Mouse (Mus musculus): ENCODE results near the gene Uevld. TPM values are rescaled to one million over a fixed set of nuclear protein-coding genes. Genes with fewer than 3 reads are reported as not detected.

Gene Uevld
- polyA plus RNA-seq, 1 experiment from 2014 or later = 3.2 TPM

GRCm38 (mm10) chr7:47001125-47001899 lies 43.0 kb upstream of the Uevld start:
- H3K4me2 ChIP-seq (ENCODE audit: low read depth, low read length) = no peak overlapping the region
- no peak for ATAC-seq
- H3K27ac ChIP-seq (ENCODE audit: low read depth) = no peak overlapping the region

GRCm38 (mm10) chr7:47000644-47000983 lies 42.3 kb upstream of the Uevld start:
- ATAC-seq = peak; percentile 35; the same call in 1 of the 2 replicates
- H3K4me1 ChIP-seq (ENCODE audit: insufficient read depth) = peaks cover 35% of the 10 kb centered on the region
- H3K27me3 ChIP-seq (ENCODE audit: insufficient read depth, low read length) = no peaks in the 10 kb centered on the region
- DNase-seq = no peak
- H3K36me3 ChIP-seq (replicated peaks; ENCODE audit: insufficient read depth, low read length) = peaks cover 32% of the 10 kb centered on the region
- no peak overlapping the region for H3K4me3 ChIP-seq (ENCODE audit: low read depth, low read length)
- TF ChIP-seq CTCF (IDR thresholded peaks at IDR 0.05; ENCODE audit: low read depth) (no peak), EP300 (IDR thresholded peaks at IDR 0.05; ENCODE audit: low read depth) (no peak)
- no peaks in the 10 kb centered on the region for H3K9me3 ChIP-seq (ENCODE audit: low read length)
- 79% methylated on average over 3 of the region's 3 CpGs for WGBS (ENCODE audit: insufficient replicate concordance)
- no peak overlapping the region for H3K27ac ChIP-seq (ENCODE audit: low read depth)
- H3K9ac ChIP-seq (replicated peaks) = no peak overlapping the region
- H3K4me2 ChIP-seq (ENCODE audit: low read depth, low read length) = no peak overlapping the region

More at GRCm38 (mm10) chr7:47001125-47001899, 43.0 kb upstream of the Uevld start:
- 51% methylated on average over 5 of the region's 5 CpGs for WGBS (ENCODE audit: insufficient replicate concordance)
- Histone ChIP-seq H3K27me3 (ENCODE audit: insufficient read depth, low read length) (no peaks in the 10 kb centered on the region), H3K4me1 (ENCODE audit: insufficient read depth) (peaks cover 35% of the 10 kb centered on the region), H3K9ac (replicated peaks) (no peak overlapping the region), H3K9me3 (ENCODE audit: low read length) (no peaks in the 10 kb centered on the region), H3K36me3 (replicated peaks; ENCODE audit: insufficient read depth, low read length) (peaks cover 25% of the 10 kb centered on the region), H3K4me3 (ENCODE audit: low read depth, low read length) (no peak overlapping the region)
- DNase-seq = no peak
- no peak for TF ChIP-seq EP300 (IDR thresholded peaks at IDR 0.05; ENCODE audit: low read depth)
- TF ChIP-seq CTCF (IDR thresholded peaks at IDR 0.05; ENCODE audit: low read depth) = no peak

- no peak overlapping the region for H3K4me3 ChIP-seq (ENCODE audit: low read depth, low read length)
- peaks cover 35% of the 10 kb centered on the region for H3K4me1 ChIP-seq (ENCODE audit: insufficient read depth)
- ATAC-seq = no peak
- 0 out of 2 replicates have a peak overlapping the region, but pooled peaks have one; percentile 30 for H3K27ac ChIP-seq (ENCODE audit: low read depth)
- no peak overlapping the region for H3K9ac ChIP-seq (replicated peaks)
- no peak overlapping the region for H3K4me2 ChIP-seq (ENCODE audit: low read depth, low read length)
- no peak for DNase-seq
- H3K36me3 ChIP-seq (replicated peaks; ENCODE audit: insufficient read depth, low read length) = peaks cover 35% of the 10 kb centered on the region
- no peaks in the 10 kb centered on the region for H3K9me3 ChIP-seq (ENCODE audit: low read length)
- WGBS (ENCODE audit: insufficient replicate concordance) = 76% methylated on average over 8 of the region's 8 CpGs
- TF ChIP-seq EP300 (IDR thresholded peaks at IDR 0.05; ENCODE audit: low read depth) (no peak), CTCF (IDR thresholded peaks at IDR 0.05; ENCODE audit: low read depth) (no peak)
- H3K27me3 ChIP-seq (ENCODE audit: insufficient read depth, low read length) = no peaks in the 10 kb centered on the region
Observed at GRCm38 (mm10) chr7:46999983-47000643, 41.8 kb upstream of the Uevld start.

GRCm38 (mm10) chr7:46998942-46999341 lies 40.6 kb upstream of the Uevld start:
- Histone ChIP-seq H3K9ac (replicated peaks) (no peak overlapping the region), H3K4me3 (ENCODE audit: low read depth, low read length) (no peak overlapping the region), H3K4me2 (ENCODE audit: low read depth, low read length) (no peak overlapping the region), H3K36me3 (replicated peaks; ENCODE audit: insufficient read depth, low read length) (peaks cover 47% of the 10 kb centered on the region), H3K9me3 (ENCODE audit: low read length) (no peaks in the 10 kb centered on the region), H3K27me3 (ENCODE audit: insufficient read depth, low read length) (no peaks in the 10 kb centered on the region), H3K27ac (ENCODE audit: low read depth) (no peak overlapping the region), H3K4me1 (ENCODE audit: insufficient read depth) (peaks cover 33% of the 10 kb centered on the region)
- ATAC-seq (no peak), DNase-seq (no peak)
- no peak for TF ChIP-seq EP300 (IDR thresholded peaks at IDR 0.05; ENCODE audit: low read depth)
- no peak for TF ChIP-seq CTCF (IDR thresholded peaks at IDR 0.05; ENCODE audit: low read depth)
- 63% methylated on average over 2 of the region's 2 CpGs for WGBS (ENCODE audit: insufficient replicate concordance)

- Histone ChIP-seq H3K36me3 (replicated peaks; ENCODE audit: insufficient read depth, low read length) (peaks cover 58% of the 10 kb centered on the region), H3K27ac (ENCODE audit: low read depth) (peak overlapping the region; percentile 29), H3K4me2 (ENCODE audit: low read depth, low read length) (no peak overlapping the region), H3K27me3 (ENCODE audit: insufficient read depth, low read length) (no peaks in the 10 kb centered on the region), H3K4me1 (ENCODE audit: insufficient read depth) (peaks cover 29% of the 10 kb centered on the region), H3K9ac (replicated peaks) (0 out of 2 replicates have a peak overlapping the region, but pooled peaks have one; percentile 7), H3K9me3 (ENCODE audit: low read length) (no peaks in the 10 kb centered on the region), H3K4me3 (ENCODE audit: low read depth, low read length) (no peak overlapping the region)
- DNase-seq = no peak
- TF ChIP-seq CTCF (IDR thresholded peaks at IDR 0.05; ENCODE audit: low read depth) (no peak), EP300 (IDR thresholded peaks at IDR 0.05; ENCODE audit: low read depth) (no peak)
- WGBS (ENCODE audit: insufficient replicate concordance) = 74% methylated on average over 21 of the region's 21 CpGs
- peak; percentile 26; the same call in 1 of the 2 replicates for ATAC-seq
Observed at GRCm38 (mm10) chr7:46997644-46998395, 39.5 kb upstream of the Uevld start.

GRCm38 (mm10) chr7:46997008-46997407 lies 38.7 kb upstream of the Uevld start:
- Histone ChIP-seq H3K4me2 (ENCODE audit: low read depth, low read length) (no peak overlapping the region), H3K27ac (ENCODE audit: low read depth) (peak overlapping the region; percentile 29; the same call in 1 of the 2 replicates), H3K27me3 (ENCODE audit: insufficient read depth, low read length) (no peaks in the 10 kb centered on the region), H3K9me3 (ENCODE audit: low read length) (no peaks in the 10 kb centered on the region), H3K4me3 (ENCODE audit: low read depth, low read length) (no peak overlapping the region), H3K36me3 (replicated peaks; ENCODE audit: insufficient read depth, low read length) (peaks cover 65% of the 10 kb centered on the region), H3K4me1 (ENCODE audit: insufficient read depth) (peaks cover 29% of the 10 kb centered on the region), H3K9ac (replicated peaks) (no peak overlapping the region)
- ATAC-seq (peak; percentile 74), DNase-seq (no peak)
- TF ChIP-seq EP300 (IDR thresholded peaks at IDR 0.05; ENCODE audit: low read depth) = peak; percentile 89
- TF ChIP-seq CTCF (IDR thresholded peaks at IDR 0.05; ENCODE audit: low read depth) = no peak
- 63% methylated on average over 4 of the region's 4 CpGs for WGBS (ENCODE audit: insufficient replicate concordance)
